Mouse (Mus musculus) limb, embryonic 13.5 days (tissue): ENCODE measurements around the gene Tmc2. TPM values are rescaled to one million over a fixed set of nuclear protein-coding genes. Genes with fewer than 3 reads are reported as not detected.
A peak's percentile ranks its signal among the peaks of the same experiment; 100 is the strongest.

Experiments
- ATAC-seq: fragments of 200-750 bp; cut with Nextera tagmentation; 2 replicates; pipeline ENCODE4 v1.8.0; 2017; ENCODE audit warnings: low read depth, moderate number of reproducible peaks, moderate TSS enrichment; ENCODE audit not compliant: low FRiP score
- H3K27ac ChIP-seq: fragments of 300-500 bp; sonication (generic); 2 replicates; pipeline ENCODE4 v1.5.1; 2015; ENCODE audit warnings: inconsistent platforms, mild to moderate bottlenecking, moderate library complexity
- H3K27me3 ChIP-seq: fragments of 300-500 bp; sonication (generic); 2 replicates; pipeline ENCODE4 v1.6.1; 2015; ENCODE audit warnings: mild to moderate bottlenecking, inconsistent platforms
- H3K36me3 ChIP-seq: fragments of 300-500 bp; sonication (generic); 2 replicates; pipeline ENCODE4 v1.6.1; 2015; ENCODE audit warnings: inconsistent platforms, mild to moderate bottlenecking, moderate library complexity
- H3K4me1 ChIP-seq: fragments of 300-500 bp; sonication (generic); 2 replicates; pipeline ENCODE4 v1.6.1; 2015; ENCODE audit warnings: inconsistent platforms
- H3K4me2 ChIP-seq: fragments of 300-500 bp; sonication (generic); replicated peaks from 2 replicates; pipeline ENCODE4 v1.6.1; 2015; ENCODE audit warnings: inconsistent platforms, mild to moderate bottlenecking, moderate library complexity
- H3K4me3 ChIP-seq: fragments of 300-500 bp; sonication (generic); 2 replicates; pipeline ENCODE4 v1.5.1; 2015; ENCODE audit warnings: moderate library complexity, mild to moderate bottlenecking, inconsistent platforms
- H3K9ac ChIP-seq: fragments of 300-500 bp; sonication (generic); 2 replicates; pipeline ENCODE4 v1.6.1; 2015; ENCODE audit warnings: mild to moderate bottlenecking, inconsistent platforms
- H3K9me3 ChIP-seq: fragments of 300-500 bp; sonication (generic); 2 replicates; pipeline ENCODE4 v1.6.1; 2016; ENCODE audit warnings: inconsistent platforms
- whole genome bisulfite sequencing: fragments of 180-500 bp; shearing (Covaris S2); methylation state at CpG from one replicate; pipeline ENCODE4 v1.1.7; 2015; 5-methylcytosine and 5-hydroxymethylcytosine counted together
- polyA plus RNA-seq: library from polyadenylated mRNA; unstranded; fragments of >200 nt; fragmentation: Nextera tagmentation; extraction: Ambion mirVana; gene quantifications from 2 replicates; pipeline ENCODE4 v1.2.1, GENCODE M21; 2015

Gene Tmc2
- polyA plus RNA-seq, 1 experiment from 2014 or later = not detected

GRCm38 (mm10) chr2:130178706-130179506 lies 16.1 kb upstream of the Tmc2 start, which contains the start of gene Snrpb:
TSS of gene Snrpb (minus strand) at chr2:130179403.
- Histone ChIP-seq H3K4me3 (peak within 1 kb of the TSS; percentile 99), H3K9me3 (no peaks in the 10 kb centered on the region), H3K27me3 (no peaks in the 10 kb centered on the region), H3K4me2 (peak within 1 kb of the TSS; percentile 80), H3K9ac (peak within 1 kb of the TSS; percentile 100), H3K4me1 (peaks cover 16% of the 10 kb centered on the region), H3K27ac (peak within 1 kb of the TSS; percentile 98), H3K36me3 (peaks cover 30% of the 10 kb centered on the region)
- under 1% methylated on average over 81 of the region's 81 CpGs for WGBS
- peak; percentile 93 for ATAC-seq

GRCm38 (mm10) chr2:130179507-130180019 lies 15.4 kb upstream of the Tmc2 start:
- Histone ChIP-seq H3K36me3 (peaks cover 23% of the 10 kb centered on the region), H3K9me3 (no peaks in the 10 kb centered on the region), H3K4me2 (peak overlapping the region; percentile 80), H3K27ac (peak overlapping the region; percentile 77), H3K4me1 (peaks cover 16% of the 10 kb centered on the region), H3K27me3 (no peaks in the 10 kb centered on the region), H3K9ac (peak overlapping the region; percentile 100), H3K4me3 (peak overlapping the region; percentile 99)
- peak; percentile 64 for ATAC-seq
- 1% methylated on average over 15 of the region's 15 CpGs for WGBS

GRCm38 (mm10) chr2:130188391-130188790 lies 6.6 kb upstream of the Tmc2 start:
- no peaks in the 10 kb centered on the region for H3K27me3 ChIP-seq
- ATAC-seq = no peak
- H3K4me2 ChIP-seq = no peak overlapping the region
- H3K9me3 ChIP-seq = 0 out of 2 replicates have a peak, but pooled peaks cover 7% of the 10 kb centered on the region
- H3K4me3 ChIP-seq = no peak overlapping the region
- no peak overlapping the region for H3K27ac ChIP-seq
- 83% methylated on average over 12 of the region's 12 CpGs for WGBS
- no peaks in the 10 kb centered on the region for H3K36me3 ChIP-seq
- no peak overlapping the region for H3K9ac ChIP-seq
- H3K4me1 ChIP-seq = no peaks in the 10 kb centered on the region

GRCm38 (mm10) chr2:130200961-130201360 lies 6.0 kb downstream of the Tmc2 start:
- Histone ChIP-seq H3K36me3 (no peaks in the 10 kb centered on the region), H3K9me3 (peaks cover 4% of the 10 kb centered on the region; the same call in 1 of the 2 replicates), H3K27ac (no peak overlapping the region), H3K4me1 (no peaks in the 10 kb centered on the region), H3K4me2 (no peak overlapping the region), H3K27me3 (no peaks in the 10 kb centered on the region), H3K9ac (no peak overlapping the region), H3K4me3 (no peak overlapping the region)
- no peak for ATAC-seq
- WGBS = 71% methylated on average over 5 of the region's 5 CpGs

- WGBS = 73% methylated on average over 2 of the region's 2 CpGs
- Histone ChIP-seq H3K27ac (no peak overlapping the region), H3K4me2 (no peak overlapping the region), H3K27me3 (no peaks in the 10 kb centered on the region), H3K9me3 (no peaks in the 10 kb centered on the region), H3K4me3 (no peak overlapping the region), H3K4me1 (no peaks in the 10 kb centered on the region), H3K36me3 (no peaks in the 10 kb centered on the region), H3K9ac (no peak overlapping the region)
- no peak for ATAC-seq
These were observed 12.4 kb downstream of the Tmc2 start for GRCm38 (mm10) chr2:130207376-130207775.

- H3K27ac ChIP-seq = no peak overlapping the region
- H3K4me3 ChIP-seq = no peak overlapping the region
- H3K27me3 ChIP-seq = no peaks in the 10 kb centered on the region
- H3K9ac ChIP-seq = no peak overlapping the region
- no peaks in the 10 kb centered on the region for H3K36me3 ChIP-seq
- no peak for ATAC-seq
- WGBS = 86% methylated on average over 3 of the region's 3 CpGs
- no peaks in the 10 kb centered on the region for H3K9me3 ChIP-seq
- H3K4me1 ChIP-seq = no peaks in the 10 kb centered on the region
- no peak overlapping the region for H3K4me2 ChIP-seq
These were observed 13.0 kb downstream of the Tmc2 start for GRCm38 (mm10) chr2:130207996-130208395.

- no peaks in the 10 kb centered on the region for H3K36me3 ChIP-seq
- 94% methylated on average over 3 of the region's 3 CpGs for WGBS
- H3K4me3 ChIP-seq = no peak overlapping the region
- H3K4me1 ChIP-seq = no peaks in the 10 kb centered on the region
- no peak for ATAC-seq
- H3K9me3 ChIP-seq = no peaks in the 10 kb centered on the region
- no peak overlapping the region for H3K27ac ChIP-seq
- no peak overlapping the region for H3K9ac ChIP-seq
- no peak overlapping the region for H3K4me2 ChIP-seq
- no peaks in the 10 kb centered on the region for H3K27me3 ChIP-seq
These were observed 14.6 kb downstream of the Tmc2 start for GRCm38 (mm10) chr2:130209636-130210035.

- H3K27me3 ChIP-seq = no peaks in the 10 kb centered on the region
- no peak overlapping the region for H3K4me3 ChIP-seq
- no peak overlapping the region for H3K9ac ChIP-seq
- H3K36me3 ChIP-seq = no peaks in the 10 kb centered on the region
- H3K4me1 ChIP-seq = no peaks in the 10 kb centered on the region
- no peaks in the 10 kb centered on the region for H3K9me3 ChIP-seq
- no peak for ATAC-seq
- 72% methylated on average over 2 of the region's 2 CpGs for WGBS
- H3K27ac ChIP-seq = no peak overlapping the region
- H3K4me2 ChIP-seq = no peak overlapping the region
These were observed 16.6 kb downstream of the Tmc2 start for GRCm38 (mm10) chr2:130211581-130211980.

GRCm38 (mm10) chr2:130246912-130247311 lies 51.9 kb downstream of the Tmc2 start:
- ATAC-seq = no peak
- 43% methylated on average over 9 of the region's 9 CpGs for WGBS
- H3K27ac ChIP-seq = no peak overlapping the region
- H3K9me3 ChIP-seq = no peaks in the 10 kb centered on the region
- no peaks in the 10 kb centered on the region for H3K36me3 ChIP-seq
- H3K4me1 ChIP-seq = no peaks in the 10 kb centered on the region
- H3K4me3 ChIP-seq = no peak overlapping the region
- no peaks in the 10 kb centered on the region for H3K27me3 ChIP-seq
- no peak overlapping the region for H3K4me2 ChIP-seq
- no peak overlapping the region for H3K9ac ChIP-seq

- no peak overlapping the region for H3K4me3 ChIP-seq
- 70% methylated on average over 7 of the region's 7 CpGs for WGBS
- no peak overlapping the region for H3K4me2 ChIP-seq
- no peaks in the 10 kb centered on the region for H3K9me3 ChIP-seq
- H3K27ac ChIP-seq = no peak overlapping the region
- no peaks in the 10 kb centered on the region for H3K4me1 ChIP-seq
- no peaks in the 10 kb centered on the region for H3K27me3 ChIP-seq
- no peak overlapping the region for H3K9ac ChIP-seq
- H3K36me3 ChIP-seq = no peaks in the 10 kb centered on the region
- ATAC-seq = no peak
These were observed 53.2 kb downstream of the Tmc2 start for GRCm38 (mm10) chr2:130248226-130248625.

- no peak overlapping the region for H3K4me2 ChIP-seq
- no peak overlapping the region for H3K4me3 ChIP-seq
- no peaks in the 10 kb centered on the region for H3K4me1 ChIP-seq
- no peak overlapping the region for H3K9ac ChIP-seq
- H3K27ac ChIP-seq = no peak overlapping the region
- no peaks in the 10 kb centered on the region for H3K36me3 ChIP-seq
- 68% methylated on average over 4 of the region's 4 CpGs for WGBS
- ATAC-seq = no peak
- no peaks in the 10 kb centered on the region for H3K27me3 ChIP-seq
- H3K9me3 ChIP-seq = no peaks in the 10 kb centered on the region
These were observed 61.8 kb downstream of the Tmc2 start for GRCm38 (mm10) chr2:130256762-130257161.

- H3K4me1 ChIP-seq = no peaks in the 10 kb centered on the region
These were observed 65.8 kb downstream of the Tmc2 start for GRCm38 (mm10) chr2:130260822-130261221.

More at GRCm38 (mm10) chr2:130260822-130261221, 65.8 kb downstream of the Tmc2 start:
- Histone ChIP-seq H3K27me3 (no peaks in the 10 kb centered on the region), H3K27ac (no peak overlapping the region), H3K36me3 (no peaks in the 10 kb centered on the region), H3K9me3 (no peaks in the 10 kb centered on the region), H3K4me3 (no peak overlapping the region), H3K9ac (no peak overlapping the region), H3K4me2 (no peak overlapping the region)
- no peak for ATAC-seq
- WGBS = 77% methylated on average over 4 of the region's 4 CpGs
